Mouse (Mus musculus) R1 (cell line): Measurements from ENCODE around the gene Ddo.

Experiments
- DNase-seq: peaks from one replicate; pipeline ENCODE4 v3.0.0-alpha.2; 2018; ENCODE audit warnings: low read depth, low spot score

Ddo gene

GRCm38 (mm10) chr10:40716713-40717112, 86.9 kb downstream of the Ddo start:
- no peak for DNase-seq

GRCm38 (mm10) chr10:40718362-40718761, 88.6 kb downstream of the Ddo start:
- peak; percentile 60 for DNase-seq

DNA sequence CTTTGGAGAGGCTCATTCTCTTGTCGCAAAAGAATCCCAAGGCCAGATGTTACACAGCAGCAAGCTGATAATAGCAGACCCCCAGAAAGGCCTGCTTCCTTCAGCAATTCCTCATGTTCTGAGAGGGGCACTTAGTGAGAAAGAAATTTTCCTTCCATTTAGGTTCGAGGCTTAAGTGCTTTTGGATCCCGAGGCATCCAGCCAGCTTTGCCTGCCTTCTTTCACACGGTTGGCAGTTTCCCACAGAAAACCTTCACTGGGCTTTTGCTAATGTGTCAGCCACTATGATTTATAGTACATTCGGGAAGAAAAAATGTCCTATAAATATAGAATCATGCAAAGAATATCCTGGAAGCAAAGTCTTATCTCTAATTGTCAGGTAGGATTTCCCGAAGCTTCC, 89.3 kb downstream of the Ddo start:
- no peak for DNase-seq

- DNase-seq, result no peak
Measured at GRCm38 (mm10) chr10:40720883-40721282, 91.1 kb downstream of the Ddo start.

GRCm38 (mm10) chr10:40724342-40724741, 94.5 kb downstream of the Ddo start:
- no peak for DNase-seq

GRCm38 (mm10) chr10:40725066-40725465, 95.3 kb downstream of the Ddo start:
- DNase-seq, result no peak

GRCm38 (mm10) chr10:40725471-40725870, 95.7 kb downstream of the Ddo start:
- no peak for DNase-seq

DNA sequence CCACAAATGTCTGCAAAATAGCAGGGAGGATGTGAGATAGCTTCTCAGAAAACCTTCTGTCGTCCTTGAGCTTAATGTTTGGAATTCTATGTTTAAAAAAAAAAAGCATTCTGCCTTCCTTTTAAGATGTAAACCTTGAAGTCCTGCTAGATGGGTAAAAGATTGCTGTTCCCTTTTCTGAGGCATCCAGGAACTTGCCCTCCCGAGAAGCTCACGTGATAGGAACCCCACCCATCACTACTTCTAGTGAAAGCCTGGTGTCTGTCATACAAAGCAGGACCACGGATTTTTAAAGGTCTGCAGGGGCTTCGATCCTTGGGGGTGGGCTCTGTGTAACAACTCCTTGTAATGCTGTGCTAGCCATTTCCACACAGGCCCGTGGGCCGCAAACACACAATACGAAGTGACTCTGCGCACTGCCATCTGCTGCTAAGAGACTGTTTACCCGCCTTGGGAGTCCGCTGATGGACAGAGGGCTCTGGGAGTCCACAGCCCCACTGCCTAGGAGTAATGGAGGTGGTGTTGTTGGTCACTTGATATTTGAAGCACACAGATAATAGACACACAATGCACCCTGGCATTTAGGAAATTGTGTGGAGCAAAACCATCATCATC, 96.6 kb downstream of the Ddo start:
- DNase-seq, result peak; percentile 13

GRCm38 (mm10) chr10:40726989-40727388, 97.2 kb downstream of the Ddo start:
- DNase-seq, result no peak

DNA sequence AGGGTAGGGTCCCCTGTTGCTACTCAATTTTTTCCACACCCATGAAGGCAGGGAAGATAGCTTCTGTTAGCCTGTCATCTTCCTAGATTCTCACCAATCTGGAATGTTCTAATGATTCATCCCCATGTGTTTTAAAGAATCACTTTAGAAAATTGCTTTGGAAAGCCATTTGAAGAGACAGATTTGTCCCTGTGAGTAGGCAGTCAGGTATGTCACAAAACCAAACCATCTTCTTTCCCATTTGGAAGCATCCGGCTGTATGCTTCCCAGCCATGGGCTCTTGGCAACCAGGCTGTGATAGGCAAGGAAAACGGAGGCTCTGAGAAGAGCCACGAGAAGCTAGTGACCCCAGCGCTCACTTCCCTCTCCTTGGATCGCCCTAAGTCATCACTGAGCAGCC, 100.4 kb downstream of the Ddo start:
- no peak for DNase-seq
